Mouse (Mus musculus) midbrain, embryonic 16.5 days (tissue): ENCODE measurements around the gene Myd88. TPM values are rescaled to one million over a fixed set of nuclear protein-coding genes. Genes with fewer than 3 reads are reported as not detected.

Experiments used
- ATAC-seq: fragments of 200-750 bp; cut with Nextera tagmentation; 2 replicates; pipeline ENCODE4 v1.8.0; 2017; ENCODE audit warnings: moderate TSS enrichment
- H3K27ac ChIP-seq: fragments of 300-500 bp; sonication (generic); 2 replicates; pipeline ENCODE4 v1.5.1; 2014; ENCODE audit warnings: mild to moderate bottlenecking, low read length, mixed read lengths
- H3K27me3 ChIP-seq: fragments of 300-500 bp; sonication (generic); 2 replicates; pipeline ENCODE4 v1.6.1; 2014; ENCODE audit warnings: low read depth, low read length, mixed read lengths; ENCODE audit not compliant: control insufficient read depth, insufficient read depth
- H3K36me3 ChIP-seq: fragments of 300-500 bp; sonication (generic); 2 replicates; pipeline ENCODE4 v1.6.1; 2014; ENCODE audit warnings: mild to moderate bottlenecking, low read length, moderate library complexity, mixed read lengths; ENCODE audit not compliant: control insufficient read depth, insufficient read depth
- H3K4me1 ChIP-seq: fragments of 300-500 bp; sonication (generic); 2 replicates; pipeline ENCODE4 v1.6.1; 2014; ENCODE audit warnings: mild to moderate bottlenecking, low read length, mixed read lengths; ENCODE audit not compliant: control insufficient read depth, insufficient read depth
- H3K4me2 ChIP-seq: fragments of 300-500 bp; sonication (generic); 2 replicates; pipeline ENCODE4 v1.6.1; 2014; ENCODE audit warnings: mild to moderate bottlenecking, low read length, mixed read lengths
- H3K4me3 ChIP-seq: fragments of 300-500 bp; sonication (generic); 2 replicates; pipeline ENCODE4 v1.5.1; 2014; ENCODE audit warnings: low read depth, mild to moderate bottlenecking, low read length, moderate library complexity, mixed read lengths
- H3K9ac ChIP-seq: fragments of 300-500 bp; sonication (generic); 2 replicates; pipeline ENCODE4 v1.6.1; 2014; ENCODE audit warnings: low read depth, low read length, mixed read lengths
- H3K9me3 ChIP-seq: fragments of 300-500 bp; sonication (generic); replicated peaks from 2 replicates; pipeline ENCODE4 v1.6.1; 2014; ENCODE audit warnings: mild to moderate bottlenecking, low read length, mixed read lengths; ENCODE audit not compliant: control insufficient read depth, poor library complexity, severe bottlenecking
- WGBS: fragments of 180-500 bp; shearing (Covaris S2); extraction: QIAGEN DNeasy Blood & Tissue Kit; methylation state at CpG from one replicate; pipeline ENCODE4 v1.1.7; 2014; 5-methylcytosine and 5-hydroxymethylcytosine counted together
- polyA plus RNA-seq: library from polyadenylated mRNA; unstranded; fragments of >200 nt; fragmentation: Nextera tagmentation; extraction: Ambion mirVana; gene quantifications from 2 replicates; pipeline ENCODE4 v1.2.1, GENCODE M21; 2015

Myd88 gene
- polyA plus RNA-seq, 1 experiment from 2014 or later = 5.8 TPM

- no peak for ATAC-seq
- peaks cover 23% of the 10 kb centered on the region for H3K36me3 ChIP-seq
- no peaks in the 10 kb centered on the region for H3K4me1 ChIP-seq
- no peak overlapping the region for H3K4me2 ChIP-seq
- no peaks in the 10 kb centered on the region for H3K27me3 ChIP-seq
- 94% methylated on average over 10 of the region's 10 CpGs for WGBS
- H3K27ac ChIP-seq = no peak overlapping the region
- H3K9me3 ChIP-seq = no peaks in the 10 kb centered on the region
- H3K4me3 ChIP-seq = no peak overlapping the region
- no peak overlapping the region for H3K9ac ChIP-seq
Observed at GRCm38 (mm10) chr9:119350947-119351705, 9.9 kb upstream of the Myd88 start.

GRCm38 (mm10) chr9:119350531-119350930 is 9.3 kb upstream of the Myd88 start:
- H3K9ac ChIP-seq = no peak overlapping the region
- 85% methylated on average over 3 of the region's 3 CpGs for WGBS
- no peak overlapping the region for H3K27ac ChIP-seq
- H3K27me3 ChIP-seq = no peaks in the 10 kb centered on the region
- H3K4me2 ChIP-seq = no peak overlapping the region
- H3K4me3 ChIP-seq = no peak overlapping the region
- peaks cover 23% of the 10 kb centered on the region for H3K36me3 ChIP-seq
- H3K9me3 ChIP-seq = no peaks in the 10 kb centered on the region
- no peak for ATAC-seq
- H3K4me1 ChIP-seq = no peaks in the 10 kb centered on the region

GRCm38 (mm10) chr9:119346376-119346775 is 5.2 kb upstream of the Myd88 start:
- H3K9me3 ChIP-seq = no peaks in the 10 kb centered on the region
- ATAC-seq = no peak
- no peak overlapping the region for H3K27ac ChIP-seq
- H3K27me3 ChIP-seq = no peaks in the 10 kb centered on the region
- no peak overlapping the region for H3K4me3 ChIP-seq
- H3K4me1 ChIP-seq = peaks cover 10% of the 10 kb centered on the region
- peaks cover 30% of the 10 kb centered on the region for H3K36me3 ChIP-seq
- H3K9ac ChIP-seq = no peak overlapping the region
- no peak overlapping the region for H3K4me2 ChIP-seq
- WGBS = 94% methylated on average over 8 of the region's 8 CpGs

GRCm38 (mm10) chr9:119342728-119343127 is 1.5 kb upstream of the Myd88 start:
- Histone ChIP-seq H3K36me3 (peaks cover 11% of the 10 kb centered on the region), H3K27me3 (0 out of 2 replicates have a peak, but pooled peaks cover 3% of the 10 kb centered on the region), H3K4me2 (no peak overlapping the region), H3K9ac (no peak overlapping the region), H3K4me3 (no peak overlapping the region), H3K4me1 (peaks cover 20% of the 10 kb centered on the region), H3K9me3 (no peaks in the 10 kb centered on the region), H3K27ac (no peak overlapping the region)
- no peak for ATAC-seq
- WGBS = 87% methylated on average over 7 of the region's 7 CpGs

DNA sequence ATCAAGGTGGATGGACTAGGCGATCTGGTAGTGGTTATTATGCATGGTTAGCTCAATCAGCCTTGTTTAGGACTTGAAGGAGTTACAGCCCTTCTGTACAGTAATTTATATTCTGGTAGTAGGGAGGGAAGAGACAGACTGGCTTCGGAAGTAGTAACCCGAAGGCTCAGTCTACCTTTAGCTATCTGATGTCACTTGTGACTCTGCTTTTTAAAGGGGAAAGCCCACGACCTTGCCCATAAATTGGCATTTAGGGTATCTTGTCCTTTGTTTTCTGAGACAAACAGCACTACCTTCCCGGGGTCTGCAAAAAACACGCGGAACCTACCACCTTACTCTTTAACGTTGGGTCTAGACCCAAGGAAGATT is 1.0 kb downstream of the Myd88 start:
- H3K9ac ChIP-seq = peak overlapping the region; percentile 82; the same call in 1 of the 2 replicates
- H3K36me3 ChIP-seq = peaks cover 7% of the 10 kb centered on the region
- H3K4me1 ChIP-seq = peaks cover 20% of the 10 kb centered on the region
- 0 out of 2 replicates have a peak, but pooled peaks cover 5% of the 10 kb centered on the region for H3K27me3 ChIP-seq
- WGBS = 4% methylated on average over 8 of the region's 8 CpGs
- no peak overlapping the region for H3K27ac ChIP-seq
- H3K4me3 ChIP-seq = peak overlapping the region; percentile 75
- ATAC-seq = no peak
- peak overlapping the region; percentile 72 for H3K4me2 ChIP-seq
- H3K9me3 ChIP-seq = no peaks in the 10 kb centered on the region

GRCm38 (mm10) chr9:119339558-119340211 is 1.5 kb downstream of the Myd88 start, which contains the start of gene Acaa1a:
Acaa1a (plus strand) TSS chr9:119339676.
- 0 out of 2 replicates have a peak, but pooled peaks cover 5% of the 10 kb centered on the region for H3K27me3 ChIP-seq
- no peaks in the 10 kb centered on the region for H3K9me3 ChIP-seq
- peak within 1 kb of the TSS; percentile 82 for H3K9ac ChIP-seq
- peak within 1 kb of the TSS; percentile 75 for H3K4me3 ChIP-seq
- peak within 1 kb of the TSS; percentile 87 for H3K27ac ChIP-seq
- peaks cover 7% of the 10 kb centered on the region; the same call in 1 of the 2 replicates for H3K36me3 ChIP-seq
- peaks cover 20% of the 10 kb centered on the region for H3K4me1 ChIP-seq
- no peak for ATAC-seq
- 2% methylated on average over 43 of the region's 43 CpGs for WGBS
- H3K4me2 ChIP-seq = peak within 1 kb of the TSS; percentile 72

DNA sequence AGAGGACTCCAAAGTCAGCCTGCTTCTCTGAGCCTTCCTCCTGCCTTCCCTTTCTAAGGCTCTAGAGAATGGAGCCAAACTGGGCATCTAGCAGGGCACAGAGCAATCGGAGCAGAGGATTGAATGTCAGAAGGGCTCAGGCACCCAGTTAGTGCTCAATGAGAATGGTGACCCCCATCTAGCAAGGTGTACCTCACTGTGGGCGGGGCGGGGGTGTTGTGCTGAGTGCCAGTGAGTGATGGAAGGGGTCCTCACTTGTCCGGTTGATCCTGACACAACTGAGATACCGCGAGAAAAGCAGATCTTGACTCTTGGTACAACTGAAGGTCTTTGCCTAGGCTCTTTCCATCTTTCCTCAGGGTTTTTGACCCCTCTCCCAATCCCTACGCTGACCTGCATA is 2.1 kb downstream of the Myd88 start:
- Histone ChIP-seq H3K36me3 (peaks cover 4% of the 10 kb centered on the region; the same call in 1 of the 2 replicates), H3K9ac (peak overlapping the region; percentile 47), H3K4me3 (peak overlapping the region; percentile 75), H3K27ac (no peak overlapping the region), H3K4me2 (peak overlapping the region; percentile 72), H3K9me3 (no peaks in the 10 kb centered on the region), H3K27me3 (0 out of 2 replicates have a peak, but pooled peaks cover 5% of the 10 kb centered on the region), H3K4me1 (peaks cover 20% of the 10 kb centered on the region)
- WGBS = 63% methylated on average over 7 of the region's 7 CpGs
- no peak for ATAC-seq

GRCm38 (mm10) chr9:119338350-119338749 is 2.9 kb downstream of the Myd88 start:
- no peaks in the 10 kb centered on the region for H3K9me3 ChIP-seq
- no peak overlapping the region for H3K27ac ChIP-seq
- no peak overlapping the region for H3K9ac ChIP-seq
- H3K4me1 ChIP-seq = peaks cover 20% of the 10 kb centered on the region
- H3K27me3 ChIP-seq = 0 out of 2 replicates have a peak, but pooled peaks cover 5% of the 10 kb centered on the region
- ATAC-seq = no peak
- H3K4me3 ChIP-seq = no peak overlapping the region
- WGBS = 94% methylated on average over 3 of the region's 3 CpGs
- H3K36me3 ChIP-seq = no peaks in the 10 kb centered on the region; the same call in 1 of the 2 replicates
- no peak overlapping the region for H3K4me2 ChIP-seq

DNA sequence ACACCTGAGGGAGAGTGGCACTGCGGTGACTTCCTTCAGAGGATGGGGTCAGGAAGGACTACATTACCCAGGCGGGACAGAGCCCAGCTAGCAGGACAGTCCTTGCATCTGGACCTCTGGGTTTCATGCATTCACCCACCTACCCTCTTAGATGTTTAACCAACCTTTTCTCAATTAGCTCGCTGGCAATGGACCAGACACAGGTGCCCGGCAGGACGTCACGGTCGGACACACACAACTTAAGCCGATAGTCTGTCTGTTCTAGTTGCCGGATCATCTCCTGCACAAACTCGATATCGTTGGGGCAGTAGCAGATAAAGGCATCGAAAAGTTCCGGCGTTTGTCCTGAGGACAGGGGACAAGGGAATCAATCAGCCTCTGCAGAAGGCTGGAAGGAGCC is 3.4 kb downstream of the Myd88 start:
- Histone ChIP-seq H3K36me3 (no peaks in the 10 kb centered on the region), H3K9ac (no peak overlapping the region), H3K4me1 (peaks cover 20% of the 10 kb centered on the region), H3K27ac (no peak overlapping the region), H3K27me3 (0 out of 2 replicates have a peak, but pooled peaks cover 5% of the 10 kb centered on the region), H3K4me3 (no peak overlapping the region), H3K9me3 (no peaks in the 10 kb centered on the region), H3K4me2 (no peak overlapping the region)
- 90% methylated on average over 14 of the region's 14 CpGs for WGBS
- ATAC-seq = no peak
